Mouse (Mus musculus) cortical plate, adult 2 months (tissue): ENCODE results near the gene Grap. TPM values are rescaled to one million over a fixed set of nuclear protein-coding genes. Genes with fewer than 3 reads are reported as not detected.
"Not testable (repeated sequence)": the region's sequence is repeated elsewhere in the genome, so short reads cannot be mapped to it uniquely, and the experiment has no call there.

Source experiments
- H3K27ac ChIP-seq: fragments of 200-500 bp; 2 replicates; pipeline ENCODE4 v1.5.1; 2012; ENCODE audit warnings: low read length, control low read depth, inconsistent platforms; ENCODE audit not compliant: insufficient read depth
- H3K4me1 ChIP-seq: fragments of 200-500 bp; 2 replicates; pipeline ENCODE4 v1.6.1; 2011; ENCODE audit warnings: low read length; ENCODE audit not compliant: control insufficient read depth, insufficient read depth
- H3K4me3 ChIP-seq: fragments of 200-500 bp; 2 replicates; pipeline ENCODE4 v1.5.1; 2011; ENCODE audit warnings: mild to moderate bottlenecking, low read length, control low read depth; ENCODE audit not compliant: insufficient read depth
- CTCF ChIP-seq: fragments of 200-500 bp; IDR thresholded peaks from 2 replicates; pipeline ENCODE4 v1.5.1; 2011; ENCODE audit warnings: mild to moderate bottlenecking, control low read depth, low read length; ENCODE audit not compliant: insufficient read depth; ENCODE audit errors: extremely low read depth
- POLR2A ChIP-seq: fragments of 200-500 bp; IDR thresholded peaks from 2 replicates; pipeline ENCODE4 v1.6.1; 2011; ENCODE audit warnings: mild to moderate bottlenecking, low read length, control low read depth; ENCODE audit not compliant: insufficient read depth; ENCODE audit errors: extremely low read depth
- polyA plus RNA-seq: library from polyadenylated mRNA; depleted of rRNA; stranded (reverse); fragments of >200 nt; gene quantifications from 2 replicates; pipeline ENCODE4 v1.2.3, GENCODE M21; 2012

Gene Grap
- polyA plus RNA-seq, 1 experiment, result 6.2 TPM

GRCm38 (mm10) chr11:61638764-61639536, 14.1 kb upstream of the Grap start:
- TF ChIP-seq POLR2A (no peak), CTCF (no peak)
- H3K4me1 ChIP-seq, result no peaks in the 10 kb centered on the region
- no peak overlapping the region for H3K4me3 ChIP-seq
- no peak overlapping the region for H3K27ac ChIP-seq

GRCm38 (mm10) chr11:61639601-61640177, 13.4 kb upstream of the Grap start:
- H3K27ac ChIP-seq, result no peak overlapping the region
- TF ChIP-seq POLR2A (no peak), CTCF (no peak)
- H3K4me1 ChIP-seq, result no peaks in the 10 kb centered on the region
- no peak overlapping the region for H3K4me3 ChIP-seq

GRCm38 (mm10) chr11:61640585-61640984, 12.5 kb upstream of the Grap start:
- not testable (repeated sequence) for H3K27ac ChIP-seq

GRCm38 (mm10) chr11:61642106-61642505, 11.0 kb upstream of the Grap start:
- no peak for TF ChIP-seq POLR2A
- TF ChIP-seq CTCF, result no peak
- Histone ChIP-seq H3K4me1 (no peaks in the 10 kb centered on the region), H3K4me3 (no peak overlapping the region), H3K27ac (no peak overlapping the region)

More at GRCm38 (mm10) chr11:61640585-61640984, 12.5 kb upstream of the Grap start:
- H3K4me3 ChIP-seq, H3K4me1 ChIP-seq: not testable (repeated sequence)

GRCm38 (mm10) chr11:61643184-61643961, 9.7 kb upstream of the Grap start:
- no peak overlapping the region for H3K27ac ChIP-seq
- H3K4me3 ChIP-seq, result no peak overlapping the region
- no peaks in the 10 kb centered on the region for H3K4me1 ChIP-seq
- no peak for TF ChIP-seq POLR2A
- TF ChIP-seq CTCF, result no peak

- Histone ChIP-seq H3K27ac (no peak overlapping the region), H3K4me1 (no peaks in the 10 kb centered on the region), H3K4me3 (no peak overlapping the region)
- no peak for TF ChIP-seq CTCF
- no peak for TF ChIP-seq POLR2A
Observed at GRCm38 (mm10) chr11:61644576-61645326, 8.3 kb upstream of the Grap start.

- Histone ChIP-seq H3K27ac (no peak overlapping the region), H3K4me3 (no peak overlapping the region), H3K4me1 (no peaks in the 10 kb centered on the region)
- no peak for TF ChIP-seq CTCF
- no peak for TF ChIP-seq POLR2A
Observed at GRCm38 (mm10) chr11:61645357-61645857, 7.7 kb upstream of the Grap start.

- no peak overlapping the region for H3K4me3 ChIP-seq
- no peak overlapping the region for H3K27ac ChIP-seq
- no peaks in the 10 kb centered on the region for H3K4me1 ChIP-seq
- no peak for TF ChIP-seq POLR2A
- no peak for TF ChIP-seq CTCF
Observed at GRCm38 (mm10) chr11:61646499-61647039, 6.5 kb upstream of the Grap start.

GRCm38 (mm10) chr11:61647110-61647910, 5.8 kb upstream of the Grap start:
- TF ChIP-seq POLR2A, result no peak
- no peak for TF ChIP-seq CTCF

More at GRCm38 (mm10) chr11:61647110-61647910, 5.8 kb upstream of the Grap start:
- H3K4me1 ChIP-seq, result no peaks in the 10 kb centered on the region
- H3K27ac ChIP-seq, result no peak overlapping the region
- no peak overlapping the region for H3K4me3 ChIP-seq
